Mouse (Mus musculus) E14TG2a.4 (cell line): ENCODE data around the gene Eif3b.

Experiments used
- H3K27me3 ChIP-seq: 2 replicates; pipeline ENCODE4 v1.6.1; 2014; ENCODE audit warnings: low read length, control low read depth; ENCODE audit not compliant: insufficient read depth
- H3K36me3 ChIP-seq: 2 replicates; pipeline ENCODE4 v1.6.1; 2014; ENCODE audit warnings: low read length, control low read depth; ENCODE audit not compliant: insufficient read depth
- H3K4me1 ChIP-seq: replicated peaks from 2 replicates; pipeline ENCODE4 v1.6.1; 2014; ENCODE audit warnings: low read depth, low read length, control low read depth
- H3K4me3 ChIP-seq: replicated peaks from 2 replicates; pipeline ENCODE4 v1.5.1; 2014; ENCODE audit warnings: mild to moderate bottlenecking, low read length
- H3K9me3 ChIP-seq: 2 replicates; pipeline ENCODE4 v1.6.1; 2014; ENCODE audit warnings: low read length, control low read depth
- CTCF ChIP-seq: conservative IDR thresholded peaks from 2 replicates; pipeline ENCODE4 v1.5.1; 2014; ENCODE audit warnings: low read length
- NANOG ChIP-seq: IDR thresholded peaks from 2 replicates; pipeline ENCODE4 v1.6.1; 2014; ENCODE audit warnings: borderline replicate concordance, low read length, mixed read lengths
- POU5F1 ChIP-seq: IDR thresholded peaks from 2 replicates; pipeline ENCODE4 v1.6.1; 2014; ENCODE audit warnings: low read length, borderline replicate concordance

Eif3b gene

DNA sequence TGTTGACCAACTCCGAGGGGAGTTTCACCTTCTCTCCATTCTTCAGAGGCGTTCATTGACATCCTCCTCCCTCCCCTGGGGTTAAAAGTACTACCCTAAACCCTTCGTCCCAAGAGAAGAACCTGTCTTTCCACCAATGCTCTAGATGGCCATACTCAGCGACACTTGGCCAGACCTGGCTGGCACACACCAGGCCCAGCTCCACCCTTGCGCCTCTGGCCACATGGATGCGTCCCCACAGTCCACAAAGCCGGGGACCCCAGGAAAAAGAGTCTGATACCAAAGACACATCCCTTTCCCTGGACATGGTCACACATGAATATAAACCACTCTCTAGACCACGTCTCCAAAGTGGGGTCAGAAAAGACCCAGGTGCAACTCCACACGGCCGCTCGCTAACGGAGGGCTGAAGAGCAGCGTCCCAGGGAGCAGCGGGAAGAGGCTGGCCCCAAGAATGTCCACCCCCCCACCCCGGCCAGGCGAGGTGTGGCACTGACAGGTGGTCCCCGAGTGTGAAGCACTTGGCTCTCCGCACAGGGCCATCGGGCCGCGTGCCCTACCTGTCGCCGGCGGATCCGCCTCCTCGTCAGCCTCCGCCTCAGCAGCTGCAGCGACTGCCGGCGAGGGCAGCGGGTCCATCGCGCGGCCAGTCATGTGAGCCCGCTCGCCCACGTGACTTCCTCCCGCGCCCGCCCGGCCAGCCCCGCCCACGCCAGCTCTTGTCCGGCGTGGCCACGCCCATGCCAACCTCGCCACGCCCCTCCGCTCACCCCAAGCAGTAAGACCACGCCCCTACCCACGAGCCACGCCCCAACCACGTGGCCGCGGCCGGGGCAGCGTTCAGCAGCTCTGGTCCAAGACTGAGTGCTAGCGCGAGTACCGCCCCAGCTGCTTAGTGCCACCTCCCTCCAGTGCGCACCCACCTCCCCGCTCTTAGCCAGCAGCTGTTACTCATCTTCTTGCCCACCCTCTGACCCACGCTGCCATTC is 30.2 kb upstream of the Eif3b start, which contains the start of gene Snx8:
TSS of gene Snx8 (minus strand) at position 675 of the 989 bp plus-strand sequence.
- TF ChIP-seq POU5F1 (no peak), NANOG (no peak), CTCF (no peak)
- peak within 1 kb of the TSS; percentile 92 for H3K4me3 ChIP-seq
- H3K27me3 ChIP-seq: peaks cover 26% of the 10 kb centered on the region
- no peaks in the 10 kb centered on the region for H3K36me3 ChIP-seq
- H3K4me1 ChIP-seq: peaks cover 32% of the 10 kb centered on the region
- no peaks in the 10 kb centered on the region for H3K9me3 ChIP-seq

DNA sequence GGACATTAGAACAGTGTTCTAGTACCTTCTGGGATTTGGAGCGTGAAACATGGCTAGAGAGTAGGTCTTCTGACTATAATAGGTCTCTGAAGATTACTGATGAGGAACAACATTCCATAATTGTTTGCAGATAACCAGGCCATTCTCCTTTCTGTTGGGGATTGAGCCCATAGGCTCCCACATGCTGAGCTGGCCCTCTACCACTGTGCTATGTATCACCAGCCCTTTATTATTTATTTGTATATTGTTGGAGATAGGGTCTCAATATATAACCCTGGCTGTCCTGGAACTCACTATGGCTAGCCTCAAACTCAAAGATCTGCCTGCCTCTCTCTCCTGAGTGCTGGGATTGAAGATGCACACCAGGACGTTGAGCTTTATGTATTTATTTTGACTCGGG is 29.5 kb upstream of the Eif3b start:
- Histone ChIP-seq H3K4me1 (peaks cover 26% of the 10 kb centered on the region), H3K4me3 (peak overlapping the region; percentile 92), H3K9me3 (no peaks in the 10 kb centered on the region), H3K36me3 (no peaks in the 10 kb centered on the region), H3K27me3 (peaks cover 26% of the 10 kb centered on the region)
- TF ChIP-seq POU5F1: no peak
- TF ChIP-seq CTCF: no peak
- no peak for TF ChIP-seq NANOG

DNA sequence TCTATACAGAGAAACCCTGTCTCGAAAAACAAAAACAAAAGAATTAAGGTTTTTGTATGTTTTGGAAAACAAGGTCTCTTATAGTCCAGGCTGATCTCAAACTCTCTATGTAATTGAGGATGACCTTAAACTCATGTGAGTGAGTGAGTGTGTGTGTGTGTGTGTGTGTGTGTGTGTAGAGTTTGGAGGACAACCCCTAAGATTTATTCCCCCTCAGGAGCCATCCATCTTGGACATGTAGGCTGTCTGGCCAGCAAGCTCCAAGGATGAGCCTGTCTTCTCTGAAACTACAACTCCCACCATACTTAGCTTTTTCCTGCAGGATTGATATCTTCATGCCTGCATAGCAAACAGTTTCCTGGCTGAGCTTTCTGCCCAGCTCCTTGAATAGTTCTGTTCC is 27.7 kb upstream of the Eif3b start:
- H3K4me1 ChIP-seq: peaks cover 26% of the 10 kb centered on the region
- TF ChIP-seq POU5F1 (no peak), NANOG (no peak), CTCF (no peak)
- no peaks in the 10 kb centered on the region for H3K9me3 ChIP-seq
- no peak overlapping the region for H3K4me3 ChIP-seq
- peaks cover 26% of the 10 kb centered on the region for H3K27me3 ChIP-seq
- H3K36me3 ChIP-seq: no peaks in the 10 kb centered on the region

DNA sequence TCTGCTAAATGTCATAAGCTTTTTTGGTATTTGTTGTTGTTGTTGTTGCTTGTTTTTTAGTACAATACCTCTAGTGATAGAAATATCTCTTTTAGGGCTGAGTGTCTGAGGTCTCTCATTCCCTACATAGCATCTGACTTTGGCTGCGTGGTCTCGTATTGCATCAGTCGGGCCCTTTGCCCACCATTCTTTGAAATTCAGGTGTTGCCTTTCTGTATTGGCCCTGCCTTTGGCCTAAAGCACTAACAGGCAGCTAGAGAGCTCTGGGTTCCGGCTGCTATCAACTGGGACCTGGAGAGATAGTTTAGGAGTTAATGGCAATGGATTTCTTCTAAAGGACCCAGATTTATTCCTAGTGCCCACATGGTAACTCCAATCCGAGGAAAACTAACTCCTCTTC is 27.1 kb upstream of the Eif3b start:
- Histone ChIP-seq H3K36me3 (no peaks in the 10 kb centered on the region), H3K27me3 (peaks cover 26% of the 10 kb centered on the region), H3K4me3 (no peak overlapping the region), H3K9me3 (no peaks in the 10 kb centered on the region), H3K4me1 (peaks cover 25% of the 10 kb centered on the region)
- TF ChIP-seq CTCF (no peak), NANOG (no peak), POU5F1 (no peak)

DNA sequence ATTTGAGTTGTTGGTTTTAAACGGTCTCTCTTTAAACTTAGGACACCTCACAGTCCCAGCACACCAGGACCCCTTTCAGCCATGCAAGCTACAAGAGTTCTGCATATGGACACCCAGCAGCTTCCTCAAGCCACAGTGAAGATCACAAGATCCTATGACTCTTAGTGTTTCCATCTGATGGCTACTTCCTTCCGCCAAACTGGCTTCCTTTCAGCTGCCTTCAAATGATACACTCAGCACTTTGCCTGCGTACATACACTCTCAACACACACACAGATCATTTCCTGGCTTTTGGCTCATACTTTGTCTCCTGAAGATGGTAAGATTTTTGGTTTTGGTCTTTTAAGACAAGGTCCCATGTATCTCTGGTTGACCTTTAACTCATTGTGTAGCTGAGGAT is 26.4 kb upstream of the Eif3b start:
- Histone ChIP-seq H3K27me3 (peaks cover 24% of the 10 kb centered on the region), H3K4me3 (no peak overlapping the region), H3K4me1 (peaks cover 18% of the 10 kb centered on the region), H3K9me3 (no peaks in the 10 kb centered on the region), H3K36me3 (no peaks in the 10 kb centered on the region)
- TF ChIP-seq CTCF: no peak
- TF ChIP-seq NANOG: no peak
- TF ChIP-seq POU5F1: no peak

DNA sequence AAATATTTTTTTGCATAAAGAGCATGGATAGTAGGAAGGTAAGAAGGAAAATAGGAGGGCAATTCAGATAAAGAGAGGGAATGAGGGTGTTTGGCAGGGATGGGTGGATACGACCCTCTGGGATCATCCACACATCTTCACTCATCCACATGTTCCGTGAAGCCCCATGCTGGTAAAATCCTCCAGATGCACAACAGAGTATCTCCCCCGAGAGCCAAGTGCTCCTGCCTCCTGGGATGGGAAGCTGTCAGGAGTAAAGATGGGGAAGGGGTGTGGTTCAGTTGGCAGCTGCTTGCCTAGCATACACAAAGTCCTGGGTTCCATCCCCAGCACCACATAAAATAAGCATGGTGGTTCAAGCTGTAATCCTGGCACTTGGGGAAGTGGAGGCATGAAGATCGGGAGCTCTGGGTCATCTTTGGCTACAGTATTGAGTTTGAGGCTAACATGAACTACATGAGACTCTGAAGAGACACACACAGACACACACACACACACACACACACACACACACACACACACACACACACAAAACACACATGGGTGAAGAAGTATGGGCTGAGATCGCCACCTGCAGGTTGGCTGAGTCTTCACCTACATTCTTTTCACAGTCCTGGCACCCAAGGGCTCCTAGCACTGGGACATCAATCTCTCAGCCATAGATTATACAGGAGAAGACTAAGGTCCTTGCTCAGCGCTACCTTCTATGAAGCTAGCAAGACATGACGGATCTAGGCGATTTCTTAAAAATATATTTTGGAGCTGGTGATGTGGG is 22.8 kb upstream of the Eif3b start:
- Histone ChIP-seq H3K4me1 (peaks cover under 1% of the 10 kb centered on the region; the same call in 1 of the 2 replicates), H3K9me3 (no peaks in the 10 kb centered on the region)
- TF ChIP-seq CTCF: peak; percentile 22
- no peak for TF ChIP-seq NANOG

DNA sequence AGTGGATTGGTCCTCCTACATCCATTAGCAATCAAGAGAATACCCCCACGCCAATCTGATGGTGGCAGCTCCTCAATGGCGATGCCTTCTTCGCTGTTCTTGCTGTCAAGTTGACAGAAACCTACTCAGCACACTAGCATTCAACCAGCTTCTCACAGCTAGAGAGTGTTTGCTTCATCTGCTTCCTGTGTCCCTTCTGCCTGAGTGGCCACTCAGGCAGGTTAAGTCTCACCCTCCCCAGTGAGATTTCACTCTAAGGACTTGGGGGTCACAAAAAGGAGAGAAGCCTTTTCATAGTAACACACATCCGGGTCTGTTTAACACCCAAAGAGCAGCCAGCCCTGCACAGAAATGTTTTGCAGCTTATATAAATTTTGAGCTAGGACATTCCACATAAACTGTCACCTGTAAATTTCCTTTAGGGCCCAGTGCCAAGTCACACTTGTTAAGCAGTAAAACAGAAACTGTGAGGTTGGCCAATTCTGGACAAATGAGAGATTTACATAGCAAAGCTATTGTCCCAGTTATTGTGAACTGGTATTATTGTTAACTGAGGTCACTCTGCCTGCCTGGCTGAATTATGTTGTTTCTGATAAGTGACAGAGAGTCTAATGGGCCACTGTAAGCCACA is 16.4 kb upstream of the Eif3b start:
- Histone ChIP-seq H3K9me3 (no peaks in the 10 kb centered on the region), H3K4me3 (no peak overlapping the region), H3K36me3 (no peaks in the 10 kb centered on the region), H3K4me1 (peaks cover 3% of the 10 kb centered on the region; the same call in 1 of the 2 replicates), H3K27me3 (peaks cover 15% of the 10 kb centered on the region; the same call in 1 of the 2 replicates)
- TF ChIP-seq POU5F1: no peak
- no peak for TF ChIP-seq CTCF
- no peak for TF ChIP-seq NANOG

More for the DNA sequence above, 22.8 kb upstream of the Eif3b start:
- Histone ChIP-seq H3K36me3 (no peaks in the 10 kb centered on the region), H3K4me3 (no peak overlapping the region), H3K27me3 (peaks cover 4% of the 10 kb centered on the region; the same call in 1 of the 2 replicates)

DNA sequence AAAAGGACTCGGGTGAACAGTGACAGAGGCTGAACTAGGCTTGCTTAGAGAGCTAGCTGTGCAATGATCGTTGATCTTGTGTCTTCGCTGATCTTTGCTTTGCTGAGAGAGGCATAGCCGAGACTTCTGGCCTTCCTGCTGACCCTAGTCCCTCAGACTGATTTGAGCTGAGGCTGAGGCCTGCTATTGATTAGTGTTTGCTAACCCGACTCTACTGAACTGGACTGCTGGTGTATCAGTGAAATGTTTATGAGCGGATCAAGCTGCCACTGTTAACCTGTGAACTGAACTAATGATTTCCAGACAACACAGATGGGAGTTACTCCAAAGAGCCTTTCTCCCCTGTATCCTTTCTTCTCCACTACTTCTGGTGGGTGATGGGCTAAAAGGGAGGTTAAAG is 14.0 kb upstream of the Eif3b start:
- H3K9me3 ChIP-seq: no peaks in the 10 kb centered on the region
- no peak overlapping the region for H3K4me3 ChIP-seq
- no peaks in the 10 kb centered on the region for H3K36me3 ChIP-seq
- peaks cover 15% of the 10 kb centered on the region; the same call in 1 of the 2 replicates for H3K27me3 ChIP-seq
- TF ChIP-seq NANOG (no peak), CTCF (no peak), POU5F1 (no peak)
- H3K4me1 ChIP-seq: peaks cover 3% of the 10 kb centered on the region; the same call in 1 of the 2 replicates
